Mouse (Mus musculus): ENCODE measurements at regions not wholly inside any gene's neighbourhood (a gene's known extent, or its start where the extent isn't known, plus 50 kb on each side); places are given as distances from the start of the nearest gene placed in this dataset.
"Not testable (repeated sequence)": the region's sequence is repeated elsewhere in the genome, so short reads cannot be mapped to it uniquely, and the experiment has no call there.

DNA sequence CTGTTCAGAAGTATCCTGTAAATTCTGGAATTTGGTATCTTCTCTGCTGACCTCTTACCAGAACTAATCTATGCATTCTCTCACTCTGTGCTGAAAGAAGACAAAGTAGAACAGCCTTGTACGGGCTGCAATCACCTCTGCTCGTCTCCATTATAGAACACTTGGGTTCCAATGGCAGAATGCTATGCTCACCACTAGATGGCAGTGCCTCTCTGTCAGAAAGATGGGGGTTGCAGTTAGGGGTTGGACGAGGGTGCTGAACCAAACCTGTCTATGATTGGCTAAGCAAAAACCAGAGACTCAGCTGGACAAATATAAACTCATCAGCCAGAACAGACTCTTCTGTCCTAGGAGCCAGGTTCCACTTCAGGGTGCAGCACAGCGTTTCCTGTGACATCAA, 515.9 kb downstream of the Dad1 start:
- peak; percentile 34 for TF ChIP-seq CTCF (conservative IDR thresholded peaks at IDR 0.05; ENCODE audit: insufficient read depth, insufficient read length, low read depth, low read length)
- H3K4me3 ChIP-seq (ENCODE audit: insufficient read depth, low read depth, low read length); H3K36me3 ChIP-seq (ENCODE audit: control insufficient read depth, insufficient read depth, low read length); H3K27me3 ChIP-seq (replicated peaks; ENCODE audit: control insufficient read depth, insufficient read depth, low read length); DNase-seq; H3K4me1 ChIP-seq (ENCODE audit: control insufficient read depth, insufficient read depth, low read length); H3K27ac ChIP-seq (ENCODE audit: insufficient read depth, low read depth, low read length): not testable (repeated sequence)
- WGBS = 27% methylated on average over 4 of the region's 4 CpGs

DNA sequence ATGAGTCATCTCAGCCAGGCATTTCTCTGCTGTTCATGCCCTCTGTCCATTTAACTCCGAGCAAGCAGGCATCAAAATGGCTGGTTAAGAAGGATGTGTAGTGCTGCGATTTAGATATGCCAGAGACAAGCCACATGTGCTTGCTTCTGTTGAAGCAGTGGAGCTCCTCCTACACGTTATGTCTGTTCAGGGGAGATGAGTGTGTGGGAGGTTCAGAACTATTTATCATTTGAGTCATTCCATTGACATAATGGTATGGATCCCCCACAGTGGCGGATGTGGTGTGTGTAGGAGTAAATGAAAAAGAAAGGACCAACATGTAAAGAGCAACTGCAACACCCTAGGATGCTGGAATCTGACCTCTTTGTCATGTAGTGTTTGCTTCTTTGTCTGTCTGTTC, 517.6 kb downstream of the Dad1 start:
- 35% methylated on average over 4 of the region's 4 CpGs for WGBS
- not testable (repeated sequence) for H3K27me3 ChIP-seq (replicated peaks; ENCODE audit: control insufficient read depth, insufficient read depth, low read length); DNase-seq; H3K36me3 ChIP-seq (ENCODE audit: control insufficient read depth, insufficient read depth, low read length); H3K4me3 ChIP-seq (ENCODE audit: insufficient read depth, low read depth, low read length); H3K4me1 ChIP-seq (ENCODE audit: control insufficient read depth, insufficient read depth, low read length); H3K27ac ChIP-seq (ENCODE audit: insufficient read depth, low read depth, low read length)

DNA sequence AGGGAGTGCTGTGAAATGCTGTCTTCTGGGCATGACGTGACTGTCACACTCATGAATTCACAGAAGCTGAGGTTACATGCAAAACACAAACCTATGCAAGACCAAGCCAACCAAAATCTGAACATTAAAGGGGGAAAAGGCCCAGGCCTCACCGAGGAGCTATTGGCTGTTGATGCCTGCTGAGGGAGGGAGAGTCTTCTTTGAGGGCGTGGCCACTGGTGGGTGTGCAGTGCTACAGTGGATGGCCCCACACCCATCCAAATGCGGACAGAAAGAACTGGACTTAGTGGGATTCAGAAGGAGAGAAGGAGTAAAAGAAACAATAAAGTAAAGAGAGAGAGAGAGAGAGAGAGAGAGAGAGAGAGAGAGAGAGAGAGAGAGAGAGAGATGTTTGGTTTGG, 522.3 kb downstream of the Dad1 start:
- H3K4me3 ChIP-seq (ENCODE audit: insufficient read depth, low read depth, low read length); H3K36me3 ChIP-seq (ENCODE audit: control insufficient read depth, insufficient read depth, low read length); DNase-seq; H3K4me1 ChIP-seq (ENCODE audit: control insufficient read depth, insufficient read depth, low read length); H3K27me3 ChIP-seq (replicated peaks; ENCODE audit: control insufficient read depth, insufficient read depth, low read length); H3K27ac ChIP-seq (ENCODE audit: insufficient read depth, low read depth, low read length): not testable (repeated sequence)
- WGBS = no CpG with 5 or more reads among the region's 4 CpGs

DNA sequence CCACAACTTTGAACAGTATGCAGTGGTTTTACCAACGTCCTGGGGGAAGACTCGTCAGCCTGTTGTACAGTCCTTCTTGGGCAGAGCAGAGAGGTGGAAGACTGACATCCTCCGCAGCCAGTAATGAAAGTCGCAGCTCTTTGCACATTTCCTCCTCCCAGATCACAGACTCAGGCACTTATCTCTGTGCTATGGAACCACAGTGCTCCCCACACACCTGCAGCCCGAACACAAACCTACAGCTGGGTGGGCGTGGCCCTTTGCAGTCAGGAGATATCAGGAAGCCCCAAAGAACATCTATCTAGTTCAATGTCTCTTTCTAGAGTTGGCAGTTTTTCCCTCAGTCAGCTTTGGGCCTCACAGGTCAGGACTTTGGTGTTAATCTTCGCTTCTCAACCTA, 524.0 kb downstream of the Dad1 start:
- not testable (repeated sequence) for H3K27me3 ChIP-seq (replicated peaks; ENCODE audit: control insufficient read depth, insufficient read depth, low read length); DNase-seq; H3K27ac ChIP-seq (ENCODE audit: insufficient read depth, low read depth, low read length); H3K36me3 ChIP-seq (ENCODE audit: control insufficient read depth, insufficient read depth, low read length); H3K4me1 ChIP-seq (ENCODE audit: control insufficient read depth, insufficient read depth, low read length); H3K4me3 ChIP-seq (ENCODE audit: insufficient read depth, low read depth, low read length)
- 53% methylated on average over 3 of the region's 7 CpGs for WGBS

DNA sequence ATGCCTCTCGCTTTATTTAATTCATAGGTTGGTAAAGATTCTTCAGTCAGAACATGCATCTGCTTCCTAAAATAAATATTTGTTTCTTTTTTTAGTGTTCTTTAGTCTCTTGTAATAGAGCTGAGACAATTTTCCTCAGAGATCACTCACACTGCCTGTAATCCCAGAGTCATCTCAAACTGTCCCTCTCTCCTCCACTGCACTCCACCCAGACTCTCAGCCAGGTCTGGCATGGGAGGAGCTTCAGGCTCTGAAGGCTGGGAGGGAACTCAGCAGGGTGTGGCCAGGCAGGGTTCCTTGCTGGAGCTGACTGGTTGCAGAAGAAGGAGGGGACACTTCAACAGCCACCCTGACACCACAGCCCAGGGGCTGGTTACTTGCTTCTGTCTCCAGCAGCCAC, 524.8 kb downstream of the Dad1 start:
- not testable (repeated sequence) for H3K27me3 ChIP-seq (replicated peaks; ENCODE audit: control insufficient read depth, insufficient read depth, low read length); H3K36me3 ChIP-seq (ENCODE audit: control insufficient read depth, insufficient read depth, low read length); H3K27ac ChIP-seq (ENCODE audit: insufficient read depth, low read depth, low read length); H3K4me3 ChIP-seq (ENCODE audit: insufficient read depth, low read depth, low read length); DNase-seq; H3K4me1 ChIP-seq (ENCODE audit: control insufficient read depth, insufficient read depth, low read length)
- WGBS = 100% methylated on average over 1 of the region's 1 CpGs

DNA sequence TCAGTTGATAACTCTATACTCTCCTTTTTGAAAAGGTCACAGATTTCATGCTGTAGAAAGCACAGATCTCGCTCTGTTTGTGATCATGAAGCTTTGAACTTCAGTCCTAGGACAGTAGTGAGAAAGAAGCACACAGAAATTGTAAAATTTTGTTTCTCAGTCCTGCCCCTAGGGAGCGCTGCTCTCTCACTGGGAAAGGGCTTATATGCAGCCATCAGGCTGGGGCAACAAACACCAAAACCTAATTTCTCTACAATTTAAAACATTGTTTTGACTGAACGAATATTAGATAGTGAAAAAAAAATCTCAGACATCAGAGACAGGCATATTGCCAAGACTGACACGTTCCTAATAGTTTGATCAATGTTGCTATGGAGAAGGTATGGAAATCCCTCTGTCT, 527.0 kb downstream of the Dad1 start:
- not testable (repeated sequence) for H3K36me3 ChIP-seq (ENCODE audit: control insufficient read depth, insufficient read depth, low read length); H3K4me1 ChIP-seq (ENCODE audit: control insufficient read depth, insufficient read depth, low read length); H3K27ac ChIP-seq (ENCODE audit: insufficient read depth, low read depth, low read length); H3K4me3 ChIP-seq (ENCODE audit: insufficient read depth, low read depth, low read length); DNase-seq; H3K27me3 ChIP-seq (replicated peaks; ENCODE audit: control insufficient read depth, insufficient read depth, low read length)
- WGBS = 44% methylated on average over 2 of the region's 4 CpGs

DNA sequence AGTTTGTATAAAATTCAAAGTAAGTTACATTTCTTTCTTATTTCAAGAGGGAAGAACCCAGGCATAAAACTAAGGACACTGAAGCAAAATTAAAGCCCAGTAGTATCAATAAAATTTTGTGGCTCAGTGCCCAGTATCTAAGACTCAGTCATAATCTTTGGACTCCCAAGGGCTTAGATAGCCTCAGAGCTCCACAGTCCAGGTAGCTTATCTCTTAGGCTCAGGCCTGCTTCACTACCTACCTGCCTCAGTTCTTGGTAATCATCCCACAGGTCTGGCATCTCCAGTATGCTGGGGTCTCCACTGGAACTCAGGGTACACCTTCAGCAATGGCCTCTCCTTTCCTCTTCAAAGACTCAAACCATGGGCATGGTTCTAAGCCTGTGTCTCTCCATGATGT, 530.3 kb downstream of the Dad1 start:
- H3K4me1 ChIP-seq (ENCODE audit: control insufficient read depth, insufficient read depth, low read length); H3K36me3 ChIP-seq (ENCODE audit: control insufficient read depth, insufficient read depth, low read length); H3K27me3 ChIP-seq (replicated peaks; ENCODE audit: control insufficient read depth, insufficient read depth, low read length); DNase-seq; H3K4me3 ChIP-seq (ENCODE audit: insufficient read depth, low read depth, low read length); H3K27ac ChIP-seq (ENCODE audit: insufficient read depth, low read depth, low read length): not testable (repeated sequence)

DNA sequence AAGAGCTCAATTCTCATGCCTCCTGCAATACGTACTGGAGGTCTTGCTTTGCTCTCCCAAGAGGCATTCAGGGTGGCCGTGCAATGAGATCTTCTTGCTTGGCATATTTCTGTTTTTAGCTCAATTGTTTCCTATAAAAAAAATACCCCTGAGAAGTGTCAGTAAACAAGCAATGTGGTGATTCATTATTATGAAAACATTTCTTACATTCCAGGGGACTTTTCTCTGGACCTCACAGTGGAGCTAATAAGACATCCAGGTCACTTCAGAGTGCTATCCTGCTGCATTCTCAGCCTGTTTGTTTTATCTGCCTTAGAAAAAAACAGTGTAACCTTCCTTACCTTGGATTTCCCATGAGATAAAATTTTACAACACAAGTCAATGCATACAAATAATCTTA, 532.0 kb downstream of the Dad1 start:
- not testable (repeated sequence) for H3K27ac ChIP-seq (ENCODE audit: insufficient read depth, low read depth, low read length)

DNA sequence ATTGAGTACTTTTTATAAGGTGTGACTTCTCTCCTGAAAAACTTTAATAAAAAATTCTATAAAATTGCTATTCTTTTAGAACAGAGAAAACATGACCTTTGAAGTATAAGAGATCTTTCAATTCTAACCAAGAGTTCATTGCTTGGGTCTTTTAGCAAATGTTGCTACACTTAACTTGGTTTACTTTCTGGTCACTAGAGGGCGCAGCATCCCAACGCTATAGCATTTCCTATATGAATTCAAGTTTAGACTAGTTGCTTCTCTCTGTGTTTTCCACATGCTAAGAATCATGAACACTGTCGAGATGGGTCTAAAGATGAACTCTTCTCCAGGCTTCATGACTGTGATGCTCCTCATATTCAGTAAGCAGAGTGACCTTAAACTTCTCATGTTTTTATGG, 544.3 kb downstream of the Dad1 start:
- WGBS = 8% methylated on average over 3 of the region's 3 CpGs
- H3K4me1 ChIP-seq (ENCODE audit: control insufficient read depth, insufficient read depth, low read length); H3K4me3 ChIP-seq (ENCODE audit: insufficient read depth, low read depth, low read length); H3K27me3 ChIP-seq (replicated peaks; ENCODE audit: control insufficient read depth, insufficient read depth, low read length); H3K27ac ChIP-seq (ENCODE audit: insufficient read depth, low read depth, low read length); H3K36me3 ChIP-seq (ENCODE audit: control insufficient read depth, insufficient read depth, low read length); DNase-seq: not testable (repeated sequence)

More for the DNA sequence above, 532.0 kb downstream of the Dad1 start:
- H3K36me3 ChIP-seq (ENCODE audit: control insufficient read depth, insufficient read depth, low read length); H3K4me1 ChIP-seq (ENCODE audit: control insufficient read depth, insufficient read depth, low read length); H3K4me3 ChIP-seq (ENCODE audit: insufficient read depth, low read depth, low read length); H3K27me3 ChIP-seq (replicated peaks; ENCODE audit: control insufficient read depth, insufficient read depth, low read length); DNase-seq: not testable (repeated sequence)
- 34% methylated on average over 2 of the region's 2 CpGs for WGBS

DNA sequence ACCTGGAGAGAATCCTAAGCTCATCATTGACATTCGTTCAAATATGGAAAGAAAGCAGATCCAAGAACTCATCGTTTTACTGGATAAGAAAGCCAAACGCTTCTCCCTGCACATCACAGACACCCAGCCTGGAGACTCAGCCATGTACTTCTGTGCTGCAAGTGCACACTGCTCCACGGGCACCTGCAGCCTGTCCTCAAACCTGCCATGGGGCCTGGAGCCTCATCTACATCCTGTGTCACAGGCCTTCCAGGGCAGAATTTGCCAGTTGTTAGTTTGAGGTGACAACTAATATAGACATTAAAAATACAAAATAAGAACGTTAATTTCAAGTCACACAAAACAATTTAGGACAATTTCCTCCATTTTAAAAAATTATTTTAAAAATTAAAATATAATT, 549.6 kb downstream of the Dad1 start:
- H3K27me3 ChIP-seq (replicated peaks; ENCODE audit: control insufficient read depth, insufficient read depth, low read length); H3K4me3 ChIP-seq (ENCODE audit: insufficient read depth, low read depth, low read length): not testable (repeated sequence)
- 79% methylated on average over 5 of the region's 5 CpGs for WGBS

DNA sequence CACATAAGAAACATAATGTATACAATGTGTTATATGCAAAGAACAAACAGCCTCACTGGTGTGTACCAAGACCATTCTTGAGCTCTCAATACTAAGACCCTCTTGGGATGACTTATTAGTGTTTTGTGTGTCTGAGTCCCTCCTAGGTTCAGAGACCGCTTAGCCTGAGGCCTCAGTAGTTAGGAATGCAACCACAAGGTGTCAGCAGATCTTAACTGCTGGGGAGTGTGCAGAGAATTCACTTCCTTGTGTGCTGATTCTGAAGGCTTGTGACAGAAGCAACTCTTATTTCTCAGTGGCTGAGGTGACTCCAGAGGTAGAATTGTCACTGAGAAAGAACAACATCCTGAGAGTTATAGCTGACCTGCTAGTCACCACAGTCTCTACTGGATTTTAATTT, 550.3 kb downstream of the Dad1 start:
- not testable (repeated sequence) for H3K27ac ChIP-seq (ENCODE audit: insufficient read depth, low read depth, low read length); H3K4me3 ChIP-seq (ENCODE audit: insufficient read depth, low read depth, low read length); H3K36me3 ChIP-seq (ENCODE audit: control insufficient read depth, insufficient read depth, low read length); H3K27me3 ChIP-seq (replicated peaks; ENCODE audit: control insufficient read depth, insufficient read depth, low read length); DNase-seq; H3K4me1 ChIP-seq (ENCODE audit: control insufficient read depth, insufficient read depth, low read length)
- WGBS = 16% methylated on average over 1 of the region's 1 CpGs

More for the DNA sequence above, 549.6 kb downstream of the Dad1 start:
- not testable (repeated sequence) for H3K4me1 ChIP-seq (ENCODE audit: control insufficient read depth, insufficient read depth, low read length); DNase-seq; H3K27ac ChIP-seq (ENCODE audit: insufficient read depth, low read depth, low read length); H3K36me3 ChIP-seq (ENCODE audit: control insufficient read depth, insufficient read depth, low read length)

DNA sequence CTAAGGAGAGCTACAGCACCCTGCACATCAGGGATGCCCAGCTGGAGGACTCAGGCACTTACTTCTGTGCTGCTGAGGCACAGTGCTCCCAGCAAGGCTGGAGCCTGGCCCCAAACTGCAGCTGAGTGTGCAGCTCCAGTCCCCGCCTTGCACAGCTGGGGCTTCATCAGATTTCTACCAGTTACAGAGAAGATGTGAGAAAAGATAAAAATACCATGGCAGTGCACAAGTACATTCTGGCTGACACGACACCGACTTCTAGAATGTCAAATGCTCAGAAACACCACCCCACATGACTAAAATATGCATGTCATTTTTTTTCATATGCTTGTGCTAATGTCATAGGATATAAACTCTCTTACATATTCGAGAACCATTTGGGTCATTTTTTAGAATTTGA, 569.8 kb downstream of the Dad1 start:
- not testable (repeated sequence) for DNase-seq; H3K4me3 ChIP-seq (ENCODE audit: insufficient read depth, low read depth, low read length); H3K36me3 ChIP-seq (ENCODE audit: control insufficient read depth, insufficient read depth, low read length); H3K4me1 ChIP-seq (ENCODE audit: control insufficient read depth, insufficient read depth, low read length); H3K27ac ChIP-seq (ENCODE audit: insufficient read depth, low read depth, low read length); H3K27me3 ChIP-seq (replicated peaks; ENCODE audit: control insufficient read depth, insufficient read depth, low read length)
- WGBS = 66% methylated on average over 4 of the region's 4 CpGs

All from kidney, adult 2 months (tissue).